Mouse (Mus musculus) T-cell, adult 2 months (primary cell): ENCODE results near the gene Csn1s2a.
"Not testable (repeated sequence)": the region's sequence is repeated elsewhere in the genome, so short reads cannot be mapped to it uniquely, and the experiment has no call there.

ENCODE experiments used
- DNase-seq: peaks from one replicate; pipeline ENCODE4 v3.0.0; 2022; ENCODE audit warnings: low spot score

Csn1s2a gene

DNA sequence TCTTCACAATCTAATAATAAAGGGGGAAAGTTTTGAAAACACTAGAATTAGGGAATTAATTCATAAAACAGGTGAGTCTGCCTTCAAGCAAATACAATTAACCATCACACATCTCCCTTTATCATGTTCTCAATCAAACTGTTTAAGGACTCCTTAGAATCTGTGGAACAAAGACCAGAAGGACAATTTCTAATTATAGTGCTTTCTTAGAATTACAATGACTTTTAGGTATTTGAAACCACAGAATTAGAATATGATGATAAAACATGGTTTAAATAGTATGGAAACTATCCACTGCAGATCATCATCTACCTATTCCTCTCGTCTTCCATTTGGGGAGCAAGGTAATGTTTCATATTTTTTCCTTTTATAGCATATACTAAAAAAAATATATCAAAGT lies at the start of gene Csn1s2a:
Csn1s2a (plus strand) TSS at position 301 of the 400 bp plus-strand sequence.
- no peak for DNase-seq

DNA sequence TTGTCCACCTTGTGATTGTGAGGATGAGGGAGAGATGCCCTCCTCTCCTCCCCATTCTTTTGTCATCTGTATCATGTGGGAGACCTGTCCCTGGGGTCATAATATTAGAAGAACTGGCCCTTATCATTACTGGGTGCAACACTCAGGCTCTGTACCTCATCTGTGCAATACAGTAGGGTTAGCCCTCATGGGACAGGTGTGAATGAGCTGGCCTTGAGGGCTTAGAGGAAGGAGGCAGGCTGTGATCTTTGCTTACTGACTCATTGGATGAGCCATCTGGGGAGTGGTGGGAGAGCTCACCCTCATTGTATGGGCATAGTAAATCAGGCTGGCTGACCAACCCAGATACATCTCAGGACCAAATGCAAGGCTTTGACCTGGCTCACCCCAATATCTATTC lies 39.5 kb upstream of the Csn1s2a start:
- no peak for DNase-seq

DNA sequence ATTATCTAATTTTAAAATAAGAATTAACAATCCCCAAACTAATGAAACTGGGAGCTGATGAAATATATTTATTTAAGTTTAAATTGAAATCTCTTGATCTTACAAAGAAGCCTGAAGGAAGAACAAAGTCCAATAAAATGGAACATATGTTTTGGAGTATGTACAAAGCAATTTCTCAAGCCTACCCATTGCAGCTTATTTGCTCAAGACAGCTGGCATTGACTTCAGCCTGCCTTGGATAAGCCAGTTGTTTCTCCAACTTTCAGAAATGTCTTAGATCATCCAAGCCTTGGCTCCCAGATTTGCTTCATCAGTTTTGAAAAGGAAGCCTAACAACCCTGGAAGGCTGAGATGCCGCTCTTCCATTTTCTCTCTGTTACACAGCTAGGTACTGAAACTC lies 20.9 kb upstream of the Csn1s2a start:
- no peak for DNase-seq

DNA sequence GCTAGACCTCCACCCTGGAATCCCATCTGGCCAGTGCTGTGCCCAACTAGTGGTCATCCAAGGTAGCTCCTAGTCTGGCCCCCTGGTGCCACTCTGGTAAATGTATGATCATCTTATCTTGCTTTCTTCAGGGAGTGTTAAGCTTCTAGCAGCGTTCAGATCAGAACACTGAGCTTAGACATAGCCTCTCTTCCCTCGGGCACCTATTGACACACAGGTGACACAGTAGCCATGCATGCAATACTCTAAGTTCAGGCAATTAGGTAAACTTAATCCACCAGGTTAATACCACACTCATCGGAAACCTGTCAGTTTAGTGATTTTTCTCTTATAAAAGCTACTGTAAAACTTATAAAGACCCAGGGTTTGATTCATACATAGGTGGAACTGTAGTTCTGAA lies 9.8 kb upstream of the Csn1s2a start:
- DNase-seq, result no peak

DNA sequence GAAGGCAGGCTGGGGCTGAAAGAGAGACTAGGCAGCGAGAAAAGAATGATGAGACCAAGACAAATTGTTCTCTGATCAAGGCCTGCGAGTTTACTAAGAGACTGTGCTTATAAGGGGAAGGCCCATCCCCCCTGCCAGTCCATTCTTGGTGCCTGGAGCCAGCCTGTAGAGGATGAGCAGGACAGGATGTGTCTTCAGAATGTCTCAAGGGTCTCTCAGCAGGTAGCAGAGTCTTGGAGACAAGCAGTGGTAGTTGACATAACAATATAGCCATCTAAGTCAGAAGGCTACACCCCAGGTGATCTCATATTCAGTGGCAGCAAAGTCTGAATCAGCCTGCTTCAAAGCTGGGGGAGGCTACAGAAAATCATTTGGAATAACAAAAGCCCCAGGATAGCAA lies 2.2 kb upstream of the Csn1s2a start:
- not testable (repeated sequence) for DNase-seq

DNA sequence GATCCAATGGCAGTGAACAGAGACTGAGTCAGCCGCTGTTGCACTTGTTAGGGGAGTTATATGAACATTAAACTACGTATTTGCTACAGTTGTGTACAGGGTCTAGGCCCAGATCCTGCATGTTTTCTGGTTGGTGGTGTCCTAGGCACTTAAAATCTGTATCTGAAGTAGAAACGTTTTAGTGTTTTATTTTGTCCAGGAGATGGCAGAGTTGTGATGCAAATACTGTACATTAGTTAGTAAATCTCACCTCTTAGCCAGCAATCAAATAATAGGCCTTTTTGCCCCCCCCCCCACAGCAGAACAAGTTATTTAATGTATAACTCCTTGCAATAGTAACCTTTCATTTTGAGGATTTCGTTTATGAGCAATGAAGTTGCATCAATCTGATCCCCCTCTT lies 8.4 kb downstream of the Csn1s2a start:
- DNase-seq, result no peak

GRCm38 (mm10) chr5:87807782-87808181 lies 33.4 kb downstream of the Csn1s2a start, which contains the start of gene Csn1s2b:
TSS of gene Csn1s2b (plus strand) at chr5:87808082.
- DNase-seq, result no peak

DNA sequence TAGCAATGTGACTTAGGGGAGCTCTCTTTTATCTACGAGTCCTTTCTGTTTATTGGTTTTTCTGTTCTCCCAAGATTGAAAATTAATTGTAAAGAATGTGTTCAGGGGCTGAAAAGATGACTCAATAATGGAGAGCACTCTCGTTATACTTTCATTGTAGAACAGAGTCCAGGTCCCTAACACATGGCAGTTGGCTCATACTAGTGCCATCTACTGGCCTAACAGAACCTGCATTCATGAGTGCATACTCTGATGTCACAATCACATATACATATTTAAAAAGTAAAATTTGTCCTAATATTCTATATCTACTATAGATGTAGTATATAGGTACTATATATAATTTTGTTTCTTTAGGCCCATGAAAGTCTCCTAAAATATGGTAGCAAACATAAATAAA lies 34.9 kb downstream of the Csn1s2a start:
- no peak for DNase-seq

GRCm38 (mm10) chr5:87825386-87825785 lies 51.0 kb downstream of the Csn1s2a start, which contains the start of gene Prr27:
TSS of gene Prr27 (plus strand) at chr5:87825686.
- no peak for DNase-seq
